Mouse (Mus musculus): Measurements from ENCODE around the gene Helz2. TPM values are rescaled to one million over a fixed set of nuclear protein-coding genes. Genes with fewer than 3 reads are reported as not detected.

Helz2 gene
- polyA plus RNA-seq, 1 experiment from 2014 or later, result 0.99 TPM

DNA sequence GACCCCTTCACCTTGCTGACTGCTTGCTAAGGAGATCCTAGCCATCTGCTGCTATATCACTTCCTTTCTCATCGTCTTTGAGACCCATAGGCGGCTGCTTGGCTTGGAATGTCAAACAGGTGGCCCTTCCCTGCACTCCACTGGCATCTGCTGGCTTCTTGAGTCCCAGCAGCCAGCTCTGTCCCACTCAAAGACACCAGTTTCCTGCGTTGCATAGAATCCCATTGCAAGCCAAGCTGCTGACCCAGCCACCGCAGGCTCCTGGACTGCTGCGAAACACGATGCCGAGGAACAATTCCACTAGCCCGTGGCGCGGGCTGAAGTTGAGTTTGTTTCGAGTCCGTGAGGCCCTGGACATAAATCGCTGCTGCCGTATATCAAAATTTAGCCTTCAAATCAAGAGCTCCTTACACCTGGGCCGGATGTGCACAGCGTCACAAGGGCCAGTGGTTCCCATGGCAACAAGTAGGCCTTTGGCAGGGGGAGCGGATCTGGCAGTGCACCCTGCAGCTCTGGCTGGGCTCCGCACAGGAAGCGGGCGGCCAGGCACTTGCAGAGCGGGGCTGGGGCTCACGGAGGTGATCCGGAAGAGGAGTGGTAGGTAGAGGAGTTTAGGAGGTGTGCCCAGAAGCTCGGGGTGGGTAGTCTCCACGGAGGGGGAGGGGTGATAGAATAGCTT is 22.1 kb downstream of the Helz2 start, which contains the start of gene Fndc11:
Gene Fndc11, plus strand, starts transcription at position 476 of the 679 bp plus-strand sequence.
- H3K27me3 ChIP-seq, result 0 out of 2 replicates have a peak, but pooled peaks cover 4% of the 10 kb centered on the region
- peak within 1 kb of the TSS; percentile 34 for H3K4me3 ChIP-seq (replicated peaks)
- H3K4me1 ChIP-seq, result peaks cover 13% of the 10 kb centered on the region
- WGBS, result 2% methylated on average over 25 of the region's 25 CpGs
- H3K36me3 ChIP-seq, result no peaks in the 10 kb centered on the region
- no peak within 1 kb of the TSS for H3K9ac ChIP-seq
- peak within 1 kb of the TSS; percentile 60 for H3K4me2 ChIP-seq (replicated peaks)
- H3K27ac ChIP-seq (replicated peaks), result peak within 1 kb of the TSS; percentile 34; the same call in 1 of the 2 replicates
- no peaks in the 10 kb centered on the region for H3K9me3 ChIP-seq (replicated peaks)
- ATAC-seq (ENCODE audit: insufficient number of reproducible peaks, low FRiP score, low TSS enrichment, low read depth), result peak; percentile 87

DNA sequence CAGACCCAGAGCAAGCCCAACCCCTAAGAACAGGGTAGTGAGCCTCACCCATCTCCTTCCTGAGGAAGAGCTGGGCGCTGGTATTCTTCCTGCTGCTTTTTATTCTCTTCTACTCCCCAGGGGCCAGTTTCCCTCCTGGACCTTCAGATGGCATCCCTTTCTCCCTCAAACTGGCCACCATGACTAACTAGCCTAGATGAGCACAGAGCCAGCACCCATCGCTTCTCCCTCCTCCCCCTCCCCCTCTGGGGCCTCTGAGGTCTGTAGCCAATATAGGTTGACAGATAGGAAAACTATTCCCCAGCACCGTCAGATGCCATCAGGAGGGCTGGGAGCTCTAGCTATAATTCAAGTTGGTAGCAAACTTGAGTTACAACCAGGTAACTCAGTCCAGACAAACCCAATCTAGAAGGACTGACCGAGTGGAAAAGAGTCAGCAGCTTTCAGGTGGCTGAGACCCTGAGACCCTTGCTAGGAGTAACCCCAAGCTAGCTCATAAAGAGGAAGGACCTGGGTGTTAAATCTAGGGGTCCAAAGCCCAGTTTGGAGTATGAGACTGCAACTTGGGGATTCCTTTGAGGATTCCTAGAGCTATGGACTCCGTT is 22.8 kb downstream of the Helz2 start:
- H3K4me3 ChIP-seq (replicated peaks), result no peak overlapping the region
- no peak overlapping the region for H3K9ac ChIP-seq
- peaks cover 10% of the 10 kb centered on the region for H3K27me3 ChIP-seq
- peak overlapping the region; percentile 34; the same call in 1 of the 2 replicates for H3K27ac ChIP-seq (replicated peaks)
- no peak overlapping the region for H3K4me2 ChIP-seq (replicated peaks)
- H3K9me3 ChIP-seq (replicated peaks), result no peaks in the 10 kb centered on the region
- 57% methylated on average over 5 of the region's 5 CpGs for WGBS
- H3K4me1 ChIP-seq, result peaks cover 13% of the 10 kb centered on the region
- no peak for ATAC-seq (ENCODE audit: insufficient number of reproducible peaks, low FRiP score, low TSS enrichment, low read depth)
- H3K36me3 ChIP-seq, result no peaks in the 10 kb centered on the region

GRCm38 (mm10) chr2:181216037-181216436 is 25.8 kb downstream of the Helz2 start:
- ATAC-seq (ENCODE audit: insufficient number of reproducible peaks, low FRiP score, low TSS enrichment, low read depth), result no peak
- WGBS, result 90% methylated on average over 6 of the region's 6 CpGs
- H3K4me2 ChIP-seq (replicated peaks), result no peak overlapping the region
- peaks cover 40% of the 10 kb centered on the region for H3K27me3 ChIP-seq
- H3K4me3 ChIP-seq (replicated peaks), result no peak overlapping the region
- peaks cover 24% of the 10 kb centered on the region for H3K4me1 ChIP-seq
- no peak overlapping the region for H3K9ac ChIP-seq
- no peak overlapping the region for H3K27ac ChIP-seq (replicated peaks)
- no peaks in the 10 kb centered on the region for H3K9me3 ChIP-seq (replicated peaks)
- H3K36me3 ChIP-seq, result no peaks in the 10 kb centered on the region

DNA sequence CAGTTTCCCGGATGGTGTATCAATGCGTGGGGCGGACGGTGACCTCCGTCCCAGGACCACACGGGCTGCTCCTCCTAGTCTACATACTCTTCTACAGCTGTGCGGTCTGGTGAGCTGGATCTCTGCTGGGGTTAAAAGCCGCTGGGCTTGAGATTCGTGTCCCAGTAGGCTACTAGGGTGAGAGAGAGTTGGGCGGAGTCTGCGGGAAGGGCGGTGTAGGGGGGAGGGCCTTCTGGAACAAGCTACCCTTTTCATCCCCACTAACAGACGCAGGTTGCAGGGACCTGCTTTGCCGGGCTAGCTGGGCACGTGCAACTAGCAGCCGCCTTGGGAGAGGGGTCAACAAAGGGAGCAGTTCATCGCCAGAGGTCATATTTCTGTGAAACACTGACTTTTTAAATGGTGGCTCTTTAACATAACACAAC is 28.8 kb downstream of the Helz2 start, which contains the start of gene Srms:
Gene Srms, minus strand, starts transcription at position 165 of the 425 bp plus-strand sequence.
- peaks cover 42% of the 10 kb centered on the region for H3K27me3 ChIP-seq
- no peaks in the 10 kb centered on the region for H3K36me3 ChIP-seq
- H3K4me2 ChIP-seq (replicated peaks), result peak within 1 kb of the TSS; percentile 43
- WGBS, result 1% methylated on average over 17 of the region's 17 CpGs
- H3K27ac ChIP-seq (replicated peaks), result no peak within 1 kb of the TSS
- H3K9ac ChIP-seq, result no peak within 1 kb of the TSS
- peaks cover 11% of the 10 kb centered on the region for H3K4me1 ChIP-seq
- H3K4me3 ChIP-seq (replicated peaks), result peak within 1 kb of the TSS; percentile 31
- peak; percentile 60; the same call in 1 of the 2 replicates for ATAC-seq (ENCODE audit: insufficient number of reproducible peaks, low FRiP score, low TSS enrichment, low read depth)
- H3K9me3 ChIP-seq (replicated peaks), result no peaks in the 10 kb centered on the region

DNA sequence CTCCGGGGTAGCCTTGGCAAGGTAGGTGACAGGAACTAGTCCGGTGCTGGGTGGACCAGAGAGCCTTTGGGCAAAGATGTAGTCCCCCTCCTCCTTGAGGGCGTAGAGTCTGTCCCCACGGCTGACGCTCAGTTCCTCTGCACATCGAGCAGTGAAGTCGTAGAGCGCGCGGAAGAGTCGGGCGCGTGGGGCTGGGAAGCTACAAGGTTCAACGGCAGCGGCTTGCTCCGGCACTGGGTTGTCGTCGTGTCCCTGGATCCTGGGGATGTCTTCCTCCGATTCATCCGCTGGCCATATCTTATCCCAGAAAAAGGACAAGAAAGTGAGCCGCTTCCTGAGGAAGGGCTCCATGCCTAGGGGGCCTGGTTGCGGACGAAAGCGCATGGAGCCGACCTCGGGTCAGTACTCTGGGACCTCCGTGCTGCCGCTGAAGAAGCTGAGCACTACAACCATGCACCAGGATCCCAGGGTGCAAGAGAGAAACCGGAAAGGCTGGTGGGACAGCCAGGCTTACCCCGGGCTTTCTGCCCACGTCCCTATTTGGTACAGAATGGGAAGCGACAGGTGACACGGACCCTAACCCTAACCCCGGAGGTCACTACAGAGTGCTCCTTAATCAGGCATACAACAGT is 29.3 kb downstream of the Helz2 start:
- Histone ChIP-seq H3K4me3 (replicated peaks) (peak overlapping the region; percentile 31), H3K27ac (replicated peaks) (no peak overlapping the region), H3K9me3 (replicated peaks) (no peaks in the 10 kb centered on the region), H3K36me3 (no peaks in the 10 kb centered on the region), H3K9ac (no peak overlapping the region), H3K27me3 (peaks cover 42% of the 10 kb centered on the region), H3K4me1 (peaks cover 11% of the 10 kb centered on the region), H3K4me2 (replicated peaks) (peak overlapping the region; percentile 43)
- no peak for ATAC-seq (ENCODE audit: insufficient number of reproducible peaks, low FRiP score, low TSS enrichment, low read depth)
- WGBS, result 2% methylated on average over 34 of the region's 34 CpGs

- ATAC-seq (ENCODE audit: insufficient number of reproducible peaks, low FRiP score, low TSS enrichment, low read depth), result no peak
- Histone ChIP-seq H3K36me3 (no peaks in the 10 kb centered on the region), H3K4me3 (replicated peaks) (no peak overlapping the region), H3K4me2 (replicated peaks) (no peak overlapping the region), H3K9ac (no peak overlapping the region), H3K4me1 (no peaks in the 10 kb centered on the region), H3K27me3 (peaks cover 3% of the 10 kb centered on the region), H3K9me3 (replicated peaks) (no peaks in the 10 kb centered on the region), H3K27ac (replicated peaks) (no peak overlapping the region)
- 75% methylated on average over 9 of the region's 9 CpGs for WGBS
Observed at GRCm38 (mm10) chr2:181206118-181206517, 35.7 kb downstream of the Helz2 start.

- H3K9me3 ChIP-seq (replicated peaks), result no peaks in the 10 kb centered on the region
- no peak overlapping the region for H3K4me3 ChIP-seq (replicated peaks)
- H3K27me3 ChIP-seq, result no peaks in the 10 kb centered on the region
- WGBS, result 79% methylated on average over 5 of the region's 5 CpGs
- H3K27ac ChIP-seq (replicated peaks), result no peak overlapping the region
- H3K4me2 ChIP-seq (replicated peaks), result no peak overlapping the region
- H3K4me1 ChIP-seq, result no peaks in the 10 kb centered on the region
- no peak for ATAC-seq (ENCODE audit: insufficient number of reproducible peaks, low FRiP score, low TSS enrichment, low read depth)
- no peak overlapping the region for H3K9ac ChIP-seq
- H3K36me3 ChIP-seq, result no peaks in the 10 kb centered on the region
Observed at GRCm38 (mm10) chr2:181205678-181206077, 36.1 kb downstream of the Helz2 start.

DNA sequence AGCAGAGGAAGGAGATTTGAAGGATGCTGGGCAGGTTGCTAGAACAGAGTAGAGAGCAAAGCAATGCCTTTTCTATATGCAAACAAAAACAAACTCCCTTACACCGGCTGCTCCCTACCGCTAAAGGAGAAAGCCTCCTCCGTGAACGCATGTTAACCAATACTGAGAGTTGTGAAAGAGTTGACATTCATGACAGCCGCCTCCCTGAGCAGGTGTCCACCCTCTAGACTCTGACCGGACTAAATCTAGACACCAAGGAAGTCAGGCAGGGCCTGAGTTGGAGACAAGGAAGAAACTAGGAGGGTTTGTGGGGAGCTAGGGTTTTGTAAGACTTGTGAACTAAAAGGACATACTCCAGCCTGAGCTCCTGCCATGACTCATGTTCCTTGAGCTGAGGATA is 38.9 kb downstream of the Helz2 start:
- Histone ChIP-seq H3K9ac (no peak overlapping the region), H3K4me3 (replicated peaks) (no peak overlapping the region), H3K9me3 (replicated peaks) (no peaks in the 10 kb centered on the region), H3K4me2 (replicated peaks) (no peak overlapping the region), H3K36me3 (no peaks in the 10 kb centered on the region), H3K27me3 (0 out of 2 replicates have a peak, but pooled peaks cover 4% of the 10 kb centered on the region), H3K4me1 (no peaks in the 10 kb centered on the region), H3K27ac (replicated peaks) (no peak overlapping the region)
- WGBS, result 72% methylated on average over 6 of the region's 6 CpGs
- no peak for ATAC-seq (ENCODE audit: insufficient number of reproducible peaks, low FRiP score, low TSS enrichment, low read depth)

- H3K4me1 ChIP-seq, result no peaks in the 10 kb centered on the region
- H3K9me3 ChIP-seq (replicated peaks), result no peaks in the 10 kb centered on the region
- no peak within 1 kb of the TSS for H3K9ac ChIP-seq
- no peak within 1 kb of the TSS for H3K4me3 ChIP-seq (replicated peaks)
- H3K4me2 ChIP-seq (replicated peaks), result no peak within 1 kb of the TSS
- H3K36me3 ChIP-seq, result no peaks in the 10 kb centered on the region
- H3K27me3 ChIP-seq, result 0 out of 2 replicates have a peak, but pooled peaks cover 4% of the 10 kb centered on the region
- 83% methylated on average over 3 of the region's 3 CpGs for WGBS
- ATAC-seq (ENCODE audit: insufficient number of reproducible peaks, low FRiP score, low TSS enrichment, low read depth), result no peak
- no peak within 1 kb of the TSS for H3K27ac ChIP-seq (replicated peaks)
Observed at GRCm38 (mm10) chr2:181202422-181202821, 39.4 kb downstream of the Helz2 start, which contains the start of gene Ptk6. Gene Ptk6, minus strand, starts transcription at chr2:181202789.

GRCm38 (mm10) chr2:181201606-181202005 is 40.2 kb downstream of the Helz2 start:
- Histone ChIP-seq H3K9me3 (replicated peaks) (no peaks in the 10 kb centered on the region), H3K4me1 (no peaks in the 10 kb centered on the region), H3K36me3 (no peaks in the 10 kb centered on the region), H3K27me3 (0 out of 2 replicates have a peak, but pooled peaks cover 4% of the 10 kb centered on the region), H3K4me2 (replicated peaks) (no peak overlapping the region), H3K4me3 (replicated peaks) (no peak overlapping the region), H3K9ac (no peak overlapping the region), H3K27ac (replicated peaks) (no peak overlapping the region)
- 61% methylated on average over 3 of the region's 3 CpGs for WGBS
- ATAC-seq (ENCODE audit: insufficient number of reproducible peaks, low FRiP score, low TSS enrichment, low read depth), result no peak

- H3K27me3 ChIP-seq, result 0 out of 2 replicates have a peak, but pooled peaks cover 4% of the 10 kb centered on the region
- no peak overlapping the region for H3K27ac ChIP-seq (replicated peaks)
- H3K4me3 ChIP-seq (replicated peaks), result no peak overlapping the region
- ATAC-seq (ENCODE audit: insufficient number of reproducible peaks, low FRiP score, low TSS enrichment, low read depth), result no peak
- no peaks in the 10 kb centered on the region for H3K9me3 ChIP-seq (replicated peaks)
- H3K4me2 ChIP-seq (replicated peaks), result no peak overlapping the region
- H3K4me1 ChIP-seq, result no peaks in the 10 kb centered on the region
- no peak overlapping the region for H3K9ac ChIP-seq
- H3K36me3 ChIP-seq, result no peaks in the 10 kb centered on the region
- 87% methylated on average over 4 of the region's 4 CpGs for WGBS
Observed at GRCm38 (mm10) chr2:181196628-181197300, 45.1 kb downstream of the Helz2 start.

All from embryonic facial prominence, embryonic 15.5 days (tissue).